Mouse (Mus musculus) kidney, postnatal 36 days (tissue): ENCODE results near the gene Ckap2.
A peak's percentile ranks its signal among the peaks of the same experiment; 100 is the strongest.

Experiments
- DNase-seq, 2 experiments: peaks; one replicate each; pipeline ENCODE4 v3.0.0; 2021 to 2022; ENCODE audit warnings: mixed read lengths in 2 of 2

The Ckap2 gene

GRCm38 (mm10) chr8:22185431-22186397 is at the start of gene Ckap2:
TSS of gene Ckap2 (minus strand) at chr8:22185819.
- DNase-seq, result peak; percentile 94 to 97

GRCm38 (mm10) chr8:22228621-22229020 is 43.0 kb upstream of the Ckap2 start:
- DNase-seq, result peak; percentile 31 to 46

GRCm38 (mm10) chr8:22227061-22227877 is 41.6 kb upstream of the Ckap2 start, which contains the start of gene Thsd1:
TSS of gene Thsd1 (plus strand) at chr8:22227313.
- peak; percentile 80 to 88 for DNase-seq

GRCm38 (mm10) chr8:22226361-22226760 is 40.7 kb upstream of the Ckap2 start:
- DNase-seq, result no peak

- DNase-seq, result no peak
Measured at GRCm38 (mm10) chr8:22214826-22215225, 29.2 kb upstream of the Ckap2 start.

- DNase-seq, result peak; percentile 21 to 28
Measured at GRCm38 (mm10) chr8:22209012-22209411, 23.4 kb upstream of the Ckap2 start.

GRCm38 (mm10) chr8:22207535-22207934 is 21.9 kb upstream of the Ckap2 start:
- no peak for DNase-seq

GRCm38 (mm10) chr8:22199481-22199880 is 13.9 kb upstream of the Ckap2 start:
- DNase-seq, result no peak

- no peak for DNase-seq
Measured at GRCm38 (mm10) chr8:22197914-22198313, 12.3 kb upstream of the Ckap2 start.

- DNase-seq, result peak in 1 of 2 experiments; percentile 36
Measured at GRCm38 (mm10) chr8:22193432-22194010, 7.9 kb upstream of the Ckap2 start.

- peak; percentile 84 to 94 for DNase-seq
Measured at GRCm38 (mm10) chr8:22192660-22193431, 7.2 kb upstream of the Ckap2 start, which contains the start of gene Vps36. TSS of gene Vps36 (plus strand) at chr8:22192809.

- DNase-seq, result peak in 1 of 2 experiments; percentile 18
Measured at GRCm38 (mm10) chr8:22184884-22185283, 735 bp downstream of the Ckap2 start.

- DNase-seq, result no peak
Measured at GRCm38 (mm10) chr8:22175966-22176365, 9.7 kb downstream of the Ckap2 start.

- no peak for DNase-seq
Measured at GRCm38 (mm10) chr8:22169167-22169566, 16.5 kb downstream of the Ckap2 start.

GRCm38 (mm10) chr8:22166080-22166603 is 19.5 kb downstream of the Ckap2 start, which contains the start of gene Nek3:
TSS of gene Nek3 (minus strand) at chr8:22166435.
- DNase-seq, result peak; percentile 84 to 91

- DNase-seq, result peak in 1 of 2 experiments; percentile 5
Measured at GRCm38 (mm10) chr8:22165251-22166079, 20.2 kb downstream of the Ckap2 start.

GRCm38 (mm10) chr8:22164431-22164830 is 21.2 kb downstream of the Ckap2 start:
- DNase-seq, result no peak

GRCm38 (mm10) chr8:22162206-22162605 is 23.4 kb downstream of the Ckap2 start:
- no peak for DNase-seq

GRCm38 (mm10) chr8:22150345-22150663 is 35.3 kb downstream of the Ckap2 start:
- peak; percentile 18 to 37 for DNase-seq

GRCm38 (mm10) chr8:22149643-22150344 is 35.8 kb downstream of the Ckap2 start:
- no peak for DNase-seq
